Mouse (Mus musculus): Measurements from ENCODE around the gene Entpd4b.
"Not testable (repeated sequence)": the region's sequence is repeated elsewhere in the genome, so short reads cannot be mapped to it uniquely, and the experiment has no call there.

Entpd4b gene

DNA sequence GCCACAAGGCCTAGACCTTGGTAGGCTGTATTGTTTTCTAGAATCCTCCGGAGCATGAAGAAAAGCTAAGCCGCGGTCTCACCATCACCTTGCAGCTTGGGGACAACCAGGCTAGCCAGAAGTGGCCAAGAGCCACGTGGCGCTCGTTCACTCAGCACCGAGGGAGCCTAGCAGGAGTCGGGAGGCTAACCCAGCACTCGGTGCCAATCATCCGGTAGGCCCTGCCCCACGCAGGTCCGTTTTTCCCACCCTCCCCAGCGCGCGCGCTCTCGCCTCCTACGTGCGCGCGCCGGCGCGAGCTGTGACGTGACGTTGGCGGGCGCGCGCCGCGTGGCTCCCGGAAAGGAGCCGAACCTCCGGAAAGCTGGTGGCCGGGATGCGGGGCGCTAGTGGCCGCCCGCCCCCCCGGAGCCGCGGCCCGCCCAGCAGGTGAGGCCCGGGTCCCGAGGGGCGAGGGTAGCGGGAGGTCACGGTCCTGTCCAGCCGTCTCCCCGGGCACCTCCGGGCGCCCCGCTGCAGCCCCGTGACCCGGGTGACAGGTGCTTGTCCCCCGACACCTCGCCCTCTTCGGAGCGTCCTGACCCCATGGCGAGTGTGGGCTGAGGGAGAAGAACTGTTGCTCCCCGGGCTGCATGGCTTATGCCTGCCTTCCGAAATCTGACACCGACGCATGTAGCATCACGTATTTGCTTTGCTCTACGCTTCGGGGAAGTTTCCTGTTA lies at the start of gene Entpd4b:
TSS of gene Entpd4b (plus strand) at position 315 of the 722 bp plus-strand sequence.
- not testable (repeated sequence) for DNase-seq (ENCODE audit: low spot score in 2 of 2)

GRCm38 (mm10) chr14:69507000-69507399 lies 48.2 kb upstream of the Entpd4b start:
- DNase-seq (ENCODE audit: low spot score in 2 of 2), result not testable (repeated sequence)

DNA sequence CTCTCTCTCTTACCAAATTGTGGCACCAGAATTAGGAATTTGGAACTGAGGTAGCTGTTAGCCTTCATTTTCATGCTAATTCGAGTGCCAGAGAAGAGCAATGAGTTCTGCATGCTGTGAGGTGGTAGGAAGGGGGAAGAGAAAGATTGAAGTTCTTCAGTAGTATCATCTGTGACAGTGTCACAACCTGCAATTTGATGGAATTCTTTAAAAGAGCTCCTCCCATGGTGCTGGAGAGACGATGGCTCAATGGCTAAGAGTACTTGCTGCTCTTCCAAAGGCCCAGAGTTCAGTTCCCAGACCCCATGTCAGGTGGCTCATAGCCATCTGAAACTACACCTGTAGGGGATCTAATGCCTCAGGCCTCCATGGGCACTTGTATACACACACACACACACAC lies 42.8 kb upstream of the Entpd4b start, which contains the start of gene Gm27179:
TSS of gene Gm27179 (minus strand) at position 101 of the 400 bp plus-strand sequence.
- not testable (repeated sequence) for DNase-seq (ENCODE audit: low spot score in 2 of 2)

DNA sequence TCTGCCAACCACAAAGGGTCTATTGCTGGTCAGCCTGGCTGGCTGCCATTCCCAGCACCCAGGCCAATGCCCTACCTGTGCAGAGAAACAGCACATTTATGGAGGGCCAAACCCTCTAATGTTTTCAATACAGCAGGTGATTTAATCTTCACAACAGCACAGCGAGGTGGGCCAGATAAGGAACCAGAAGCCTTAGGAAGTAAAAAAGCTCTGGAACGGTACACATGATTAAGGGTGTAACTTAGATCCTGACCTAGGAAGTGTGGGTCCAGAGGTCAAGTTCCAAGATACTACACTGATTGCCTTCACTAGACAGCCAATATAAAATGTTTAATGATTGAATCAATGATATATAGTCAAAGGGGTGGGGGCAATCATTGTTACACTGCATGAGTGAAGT lies 34.4 kb upstream of the Entpd4b start:
- not testable (repeated sequence) for DNase-seq (ENCODE audit: low spot score in 2 of 2)

DNA sequence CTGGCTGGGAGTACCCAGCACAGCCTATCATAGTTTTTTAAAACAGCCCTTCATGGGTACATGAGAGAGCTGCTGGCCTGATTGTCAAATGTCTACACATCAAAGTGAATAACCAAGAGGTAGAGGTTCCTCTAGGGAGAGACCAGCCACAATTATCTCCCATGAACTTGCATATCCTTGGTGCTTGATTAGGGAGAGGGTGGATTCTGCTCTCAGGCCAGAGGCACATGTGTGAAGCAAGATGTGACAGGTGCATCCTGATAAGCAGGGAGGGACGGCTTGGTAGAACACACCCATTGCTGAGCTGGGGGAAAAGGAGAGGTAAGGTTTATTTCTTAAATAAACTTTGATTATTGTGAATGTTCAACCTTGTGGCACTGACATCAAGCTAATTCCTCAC lies 32.2 kb upstream of the Entpd4b start:
- not testable (repeated sequence) for DNase-seq (ENCODE audit: low spot score in 2 of 2)

DNA sequence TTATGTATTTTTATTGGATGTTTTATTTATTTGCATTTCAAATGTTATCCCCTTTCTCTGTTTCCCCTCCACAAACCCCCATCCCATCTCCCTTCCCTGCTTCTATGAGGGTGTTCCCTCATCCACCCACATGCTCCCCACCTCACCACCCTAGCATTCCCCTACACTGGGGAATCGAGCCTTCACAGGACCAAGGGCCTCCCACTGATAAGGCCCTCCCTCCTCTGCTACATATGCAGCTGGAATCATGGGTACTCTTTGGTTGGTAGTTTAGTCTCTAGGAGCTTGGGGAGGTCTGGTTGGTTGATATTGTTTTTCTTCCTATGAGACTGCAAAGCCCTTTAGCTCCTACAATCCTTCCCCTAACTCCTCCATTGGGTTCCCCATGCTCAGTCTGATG lies 29.0 kb upstream of the Entpd4b start:
- DNase-seq (ENCODE audit: low spot score in 2 of 2), result not testable (repeated sequence)

DNA sequence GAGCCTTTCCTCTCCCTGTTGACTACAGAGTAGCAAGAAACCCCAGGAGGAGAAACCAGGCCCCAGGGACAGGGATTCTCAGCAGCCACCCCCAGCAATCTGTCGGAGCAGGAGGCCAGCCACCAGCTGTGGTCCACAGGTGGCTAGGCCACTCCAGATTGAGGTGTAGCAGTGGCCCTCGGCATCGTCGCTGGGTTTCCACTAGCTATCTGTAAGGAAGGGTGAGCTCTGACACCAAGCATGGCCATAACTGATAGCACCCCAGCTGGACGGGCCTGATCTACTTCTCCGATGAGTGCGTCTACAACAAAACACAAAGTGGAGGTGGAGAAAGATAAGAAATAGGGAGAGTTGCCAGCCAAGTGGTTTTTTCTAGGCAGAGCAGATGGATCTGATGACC lies 18.7 kb upstream of the Entpd4b start:
- not testable (repeated sequence) for DNase-seq (ENCODE audit: low spot score in 2 of 2)

DNA sequence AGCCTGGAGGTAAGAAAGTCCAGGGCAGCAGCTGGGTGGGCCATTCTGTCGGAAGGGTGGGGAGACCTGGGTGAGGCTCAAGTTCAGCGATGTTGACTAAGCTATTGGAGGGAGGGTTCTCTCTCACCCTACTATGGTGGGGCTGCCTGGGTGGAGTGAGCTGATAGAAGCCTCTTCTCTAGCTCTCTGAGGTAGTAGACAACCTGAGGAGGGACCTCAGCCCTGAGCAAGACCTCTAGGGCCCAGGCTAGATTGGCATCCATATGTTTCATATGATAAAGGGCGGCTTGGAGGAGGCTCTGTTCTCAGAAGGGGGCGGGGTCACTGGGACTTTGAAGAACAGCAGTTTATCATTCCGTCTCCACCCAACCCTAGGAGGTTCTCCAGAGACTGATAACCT lies 15.1 kb upstream of the Entpd4b start:
- DNase-seq (ENCODE audit: low spot score in 2 of 2), result not testable (repeated sequence)

- not testable (repeated sequence) for DNase-seq (ENCODE audit: low spot score in 2 of 2)
Measured at GRCm38 (mm10) chr14:69542695-69543094, 12.5 kb upstream of the Entpd4b start.

- DNase-seq (ENCODE audit: low spot score in 2 of 2), result not testable (repeated sequence)
Measured at GRCm38 (mm10) chr14:69544033-69544432, 11.2 kb upstream of the Entpd4b start.

- not testable (repeated sequence) for DNase-seq (ENCODE audit: low spot score in 2 of 2)
Measured at GRCm38 (mm10) chr14:69545052-69545451, 10.2 kb upstream of the Entpd4b start.

DNA sequence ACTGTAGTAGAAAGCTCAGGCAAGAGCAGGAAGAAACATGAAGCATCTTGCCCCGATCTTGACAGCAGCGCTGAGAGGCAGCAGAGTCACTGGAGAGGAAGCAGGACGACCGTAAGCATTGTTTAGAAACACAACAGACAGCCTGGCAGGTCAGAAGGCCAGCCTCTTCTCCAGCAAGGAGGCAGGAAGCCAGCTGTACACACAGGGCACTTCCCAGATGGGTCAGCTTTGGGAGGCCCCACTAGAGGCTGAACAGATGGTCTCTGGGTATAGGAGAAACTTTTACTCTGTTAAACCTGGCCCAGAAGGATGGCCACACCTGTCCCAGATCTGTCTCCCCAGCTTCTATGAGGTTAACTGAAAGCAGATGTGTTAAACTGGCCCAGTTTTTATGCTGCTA lies 7.9 kb upstream of the Entpd4b start:
- DNase-seq (ENCODE audit: low spot score in 2 of 2), result not testable (repeated sequence)

DNA sequence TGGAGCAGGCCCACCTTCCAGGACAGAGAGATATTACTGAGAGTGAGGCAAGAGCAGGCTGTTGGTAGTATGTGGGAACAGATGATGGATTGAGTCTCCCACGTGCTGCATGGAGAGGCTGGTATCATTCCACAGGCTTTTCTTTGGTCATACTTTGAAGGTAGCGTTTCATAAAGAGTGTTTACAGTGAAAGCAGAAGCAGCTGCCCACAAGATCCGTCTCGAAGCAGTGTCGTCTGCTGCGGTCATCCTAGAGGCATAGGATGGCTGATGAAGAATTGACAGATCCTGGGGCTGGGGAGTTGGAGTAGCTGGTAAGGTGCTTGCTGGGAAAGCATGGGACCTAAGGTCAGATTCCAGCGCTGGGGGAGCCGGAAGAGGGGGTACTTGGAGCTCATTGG lies 1.6 kb downstream of the Entpd4b start:
- not testable (repeated sequence) for DNase-seq (ENCODE audit: low spot score in 2 of 2)

DNA sequence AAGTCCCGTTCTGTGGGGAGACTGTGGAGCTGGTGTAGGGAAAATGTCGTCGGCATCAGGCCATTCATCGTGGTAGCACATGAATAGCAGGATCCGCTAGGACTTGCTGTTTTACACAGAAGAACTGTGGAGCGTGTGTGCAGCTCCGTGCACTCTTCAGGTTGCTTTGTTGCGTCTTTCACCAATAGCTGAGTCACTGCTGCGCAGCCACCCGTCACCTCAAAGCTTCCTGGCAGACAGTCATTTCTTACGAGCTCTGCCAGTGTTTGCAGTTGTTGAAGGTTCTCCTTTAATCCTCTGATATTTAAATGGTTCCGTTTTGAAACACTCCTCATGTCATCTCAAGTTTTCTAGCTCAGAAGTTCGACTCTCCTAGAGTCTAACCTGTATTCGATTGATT lies 2.3 kb downstream of the Entpd4b start:
- not testable (repeated sequence) for DNase-seq (ENCODE audit: low spot score in 2 of 2)

Data from spleen, postnatal 14 days (tissue).